Mouse (Mus musculus): ENCODE results near the gene Plekhg5.
"Not testable (repeated sequence)": the region's sequence is repeated elsewhere in the genome, so short reads cannot be mapped to it uniquely, and the experiment has no call there.

The Plekhg5 gene

GRCm38 (mm10) chr4:152072121-152072601, at the start of gene Plekhg5:
Gene Plekhg5 (plus strand): TSS chr4:152072498.
- no peak for DNase-seq

GRCm38 (mm10) chr4:152022506-152022905, 49.8 kb upstream of the Plekhg5 start:
- no peak for DNase-seq

GRCm38 (mm10) chr4:152024525-152024924, 47.8 kb upstream of the Plekhg5 start:
- DNase-seq, result no peak

GRCm38 (mm10) chr4:152026751-152027508, 45.4 kb upstream of the Plekhg5 start:
- no peak for DNase-seq

- DNase-seq, result peak; percentile 97
These were observed 44.8 kb upstream of the Plekhg5 start, which contains the start of gene Zbtb48 for GRCm38 (mm10) chr4:152027524-152027923. Gene Zbtb48 (minus strand): TSS chr4:152027671.

- DNase-seq, result no peak
These were observed 43.8 kb upstream of the Plekhg5 start for GRCm38 (mm10) chr4:152028456-152028855.

- DNase-seq, result no peak
These were observed 43.2 kb upstream of the Plekhg5 start for GRCm38 (mm10) chr4:152029087-152029486.

GRCm38 (mm10) chr4:152029997-152030396, 42.3 kb upstream of the Plekhg5 start:
- no peak for DNase-seq

- no peak for DNase-seq
These were observed 39.4 kb upstream of the Plekhg5 start for GRCm38 (mm10) chr4:152032922-152033321.

GRCm38 (mm10) chr4:152036464-152036863, 35.8 kb upstream of the Plekhg5 start:
- DNase-seq, result not testable (repeated sequence)

- DNase-seq, result no peak
These were observed 33.9 kb upstream of the Plekhg5 start, which contains the start of gene Tas1r1 for GRCm38 (mm10) chr4:152038225-152038984. Gene Tas1r1 (minus strand): TSS chr4:152038568.

GRCm38 (mm10) chr4:152038985-152039830, 33.1 kb upstream of the Plekhg5 start, which contains the start of gene Nol9:
Gene Nol9 (plus strand): TSS chr4:152039321.
- peak; percentile 95 for DNase-seq

- DNase-seq, result no peak
These were observed 32.4 kb upstream of the Plekhg5 start for GRCm38 (mm10) chr4:152039831-152040310.

GRCm38 (mm10) chr4:152041924-152042641, 30.2 kb upstream of the Plekhg5 start:
- no peak for DNase-seq

- no peak for DNase-seq
These were observed 29.1 kb upstream of the Plekhg5 start for GRCm38 (mm10) chr4:152043171-152043570.

GRCm38 (mm10) chr4:152044609-152045008, 27.7 kb upstream of the Plekhg5 start:
- peak; percentile 33 for DNase-seq

GRCm38 (mm10) chr4:152062390-152063110, 9.7 kb upstream of the Plekhg5 start:
- peak; percentile 60 for DNase-seq

GRCm38 (mm10) chr4:152067280-152067679, 5.0 kb upstream of the Plekhg5 start:
- DNase-seq, result no peak

GRCm38 (mm10) chr4:152068166-152068724, 4.1 kb upstream of the Plekhg5 start:
- DNase-seq, result no peak

GRCm38 (mm10) chr4:152069245-152069644, 3.1 kb upstream of the Plekhg5 start:
- no peak for DNase-seq
